Mouse (Mus musculus) kidney, embryonic 15.5 days (tissue): Measurements from ENCODE around the gene Zxdb. TPM values are rescaled to one million over a fixed set of nuclear protein-coding genes. Genes with fewer than 3 reads are reported as not detected.

Experiments
- polyA plus RNA-seq: library from polyadenylated mRNA; unstranded; fragments of >200 nt; fragmentation: Nextera tagmentation; extraction: Ambion mirVana; gene quantifications from 2 replicates; pipeline ENCODE4 v1.2.1, GENCODE M21; 2015

Gene Zxdb
- polyA plus RNA-seq, 1 experiment from 2014 or later = 1.7 TPM

Other genes with a start within 250 kb of the Zxdb start
- gene Maged1, start 182.4 kb upstream of the Zxdb start, polyA plus RNA-seq = 579 and 609 TPM in 2 replicates
- 5.1 and 5.8 TPM in 2 replicates for gene Gspt2, start 88.5 kb upstream of the Zxdb start, polyA plus RNA-seq